Mouse (Mus musculus): ENCODE data around the gene Fxyd4.

Fxyd4 gene

GRCm38 (mm10) chr6:117891369-117892160 is 45.9 kb downstream of the Fxyd4 start:
- no peak for DNase-seq (ENCODE audit: low spot score in 2 of 2)

- DNase-seq (ENCODE audit: low spot score in 2 of 2): no peak
Observed at GRCm38 (mm10) chr6:117890257-117890656, 47.2 kb downstream of the Fxyd4 start.

GRCm38 (mm10) chr6:117888642-117889096 is 48.8 kb downstream of the Fxyd4 start:
- no peak for DNase-seq (ENCODE audit: low spot score in 2 of 2)

GRCm38 (mm10) chr6:117888032-117888431 is 49.5 kb downstream of the Fxyd4 start:
- no peak for DNase-seq (ENCODE audit: low spot score in 2 of 2)

GRCm38 (mm10) chr6:117885943-117886342 is 51.5 kb downstream of the Fxyd4 start:
- DNase-seq (ENCODE audit: low spot score in 2 of 2): no peak

All from frontal cortex, postnatal 36 days (tissue).